Mouse (Mus musculus): ENCODE measurements around the gene Rpl26.

DNA sequence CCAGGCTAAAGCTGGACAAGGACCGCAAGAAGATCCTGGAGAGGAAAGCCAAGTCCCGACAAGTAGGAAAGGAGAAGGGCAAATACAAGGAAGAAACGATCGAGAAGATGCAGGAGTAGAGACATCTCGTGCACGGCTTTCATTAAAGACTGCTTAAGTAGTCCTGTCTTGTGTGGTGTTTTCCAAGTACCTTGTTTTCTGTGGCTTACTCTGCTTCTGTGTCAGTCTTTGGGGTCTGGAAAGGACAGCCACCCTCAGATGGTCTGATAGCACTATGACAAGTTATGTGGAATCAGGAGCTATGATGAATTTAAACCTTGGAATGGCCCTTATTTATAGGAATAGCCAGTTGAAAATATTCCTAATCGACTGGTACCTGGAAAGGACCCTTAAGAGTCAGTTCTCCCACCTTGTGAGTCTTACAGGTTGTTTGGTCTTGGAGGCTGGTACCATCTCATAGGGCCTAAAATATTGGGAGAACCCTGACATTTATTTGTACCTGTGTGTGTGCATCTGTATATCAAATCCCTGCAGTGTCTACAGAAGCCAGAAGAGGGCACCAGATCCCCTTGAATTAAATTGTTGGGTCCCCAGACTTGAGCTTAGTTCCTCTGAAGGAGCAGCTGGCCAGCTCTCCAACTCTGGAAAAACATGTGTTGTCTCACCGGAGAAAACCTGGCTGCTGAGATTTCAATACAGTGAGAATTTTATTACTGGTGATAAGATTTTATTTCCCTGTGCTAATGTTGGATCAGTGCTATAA is 3.2 kb downstream of the Rpl26 start:
- TF ChIP-seq POLR2A (IDR thresholded peaks at IDR 0.05; ENCODE audit: borderline replicate concordance, low read depth, low read length) (no peak), CTCF (IDR thresholded peaks at IDR 0.05; ENCODE audit: low read depth, low read length) (no peak)

All from bone marrow macrophage, adult 2 months (primary cell).